Mouse (Mus musculus) thymus, postnatal 0 days (tissue): ENCODE results near the gene Ccdc83. TPM values are rescaled to one million over a fixed set of nuclear protein-coding genes. Genes with fewer than 3 reads are reported as not detected.
A peak's percentile ranks its signal among the peaks of the same experiment; 100 is the strongest.

Source experiments
- DNase-seq: peaks from one replicate; pipeline ENCODE4 v3.0.0-alpha.2; 2015; ENCODE audit warnings: low spot score
- polyA plus RNA-seq: library from polyadenylated mRNA; unstranded; fragments of >200 nt; fragmentation: Nextera tagmentation; extraction: Ambion mirVana; gene quantifications from 2 replicates; pipeline ENCODE4 v1.2.1, GENCODE M21; 2015

Gene Ccdc83
- not detected in 2 replicates for polyA plus RNA-seq

DNA sequence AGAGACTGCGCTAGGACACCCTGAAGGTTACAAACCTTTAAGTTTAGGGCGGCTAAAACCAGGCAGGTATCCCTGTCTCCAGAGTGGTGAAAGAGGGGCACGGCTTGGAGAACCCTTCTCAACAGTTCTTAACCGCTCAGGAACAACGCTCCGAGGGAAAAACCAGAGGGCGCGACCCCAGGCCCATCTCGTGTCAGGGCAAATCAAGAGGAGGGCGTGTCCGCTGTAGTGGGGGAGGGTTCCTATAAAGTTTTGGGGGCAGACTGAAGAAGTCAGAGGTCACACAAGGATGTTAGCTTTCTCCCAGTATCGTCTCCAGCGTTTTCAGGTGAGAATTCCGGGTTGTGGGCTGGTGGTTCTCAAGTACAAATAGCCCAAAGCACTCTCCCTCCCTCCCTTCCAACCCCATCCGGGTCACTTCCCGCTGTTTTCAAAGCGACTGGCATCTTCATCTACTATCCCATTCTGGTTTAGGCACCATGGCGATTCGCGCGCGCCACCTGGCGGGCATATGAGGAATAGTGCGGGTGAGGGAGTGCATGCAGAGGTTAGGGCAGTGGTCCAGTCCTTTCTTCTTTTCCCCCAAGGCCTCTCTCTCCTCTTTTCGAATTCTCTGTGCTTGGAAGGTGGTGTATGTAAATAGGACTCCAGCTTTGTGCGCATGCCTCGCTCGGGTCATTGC lies at the start of gene Ccdc83:
Gene Ccdc83, minus strand, starts transcription at position 489 of the 682 bp plus-strand sequence.
- peak; percentile 71 for DNase-seq

DNA sequence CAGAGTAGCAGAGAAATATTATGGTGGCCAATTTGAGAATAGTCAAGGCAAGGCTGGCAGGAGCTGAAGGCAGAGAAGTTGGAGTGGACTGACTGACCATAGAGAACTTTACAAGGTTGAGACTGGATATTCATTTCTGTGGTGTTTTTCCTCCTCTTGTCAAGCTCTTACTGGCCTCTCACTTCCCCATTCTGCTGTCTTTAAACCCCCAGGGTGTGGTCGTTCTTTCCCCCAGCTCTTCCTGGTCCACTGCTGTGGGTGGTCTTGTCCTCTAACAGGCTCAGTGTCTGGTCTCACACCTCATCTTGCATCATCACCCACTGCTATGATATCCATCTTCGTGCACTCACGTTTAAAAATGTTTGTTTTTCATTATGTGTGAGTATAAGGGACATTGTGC lies 47.8 kb upstream of the Ccdc83 start:
- no peak for DNase-seq

DNA sequence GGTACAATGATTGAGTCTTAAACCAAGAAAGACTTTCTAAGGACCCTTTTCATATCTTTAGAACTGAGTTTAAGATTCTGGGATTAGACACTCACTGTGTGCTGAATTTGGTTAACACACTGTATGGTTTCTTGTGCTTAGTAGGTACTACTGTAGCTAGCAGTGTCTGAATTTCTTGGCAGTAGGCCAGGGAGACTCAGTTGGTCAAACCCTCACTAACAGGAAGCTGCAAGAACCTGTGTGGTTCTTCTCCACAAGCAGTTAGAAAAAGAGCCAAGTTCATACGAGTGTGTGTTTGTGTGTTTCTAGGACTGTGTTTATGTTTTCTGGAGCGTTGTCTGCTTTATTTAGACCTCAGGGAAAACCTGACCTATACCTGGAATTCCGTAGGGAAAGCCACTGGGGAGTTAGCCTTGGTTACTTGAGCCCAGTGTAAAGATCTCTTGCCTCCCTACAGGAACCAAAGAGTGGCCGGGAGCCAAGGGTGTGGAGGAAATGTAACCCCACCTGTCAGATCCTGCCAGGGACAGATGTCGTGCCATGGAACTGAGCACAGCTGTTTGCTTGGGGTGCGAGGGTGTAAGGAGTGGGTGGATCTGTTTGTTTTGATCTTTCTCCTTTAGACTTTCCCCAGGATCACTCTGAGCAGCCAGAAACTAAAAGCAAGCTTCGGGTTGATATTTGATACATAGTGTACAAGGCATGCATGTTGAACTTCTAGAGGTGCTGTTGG lies 46.7 kb upstream of the Ccdc83 start:
- DNase-seq, result no peak

DNA sequence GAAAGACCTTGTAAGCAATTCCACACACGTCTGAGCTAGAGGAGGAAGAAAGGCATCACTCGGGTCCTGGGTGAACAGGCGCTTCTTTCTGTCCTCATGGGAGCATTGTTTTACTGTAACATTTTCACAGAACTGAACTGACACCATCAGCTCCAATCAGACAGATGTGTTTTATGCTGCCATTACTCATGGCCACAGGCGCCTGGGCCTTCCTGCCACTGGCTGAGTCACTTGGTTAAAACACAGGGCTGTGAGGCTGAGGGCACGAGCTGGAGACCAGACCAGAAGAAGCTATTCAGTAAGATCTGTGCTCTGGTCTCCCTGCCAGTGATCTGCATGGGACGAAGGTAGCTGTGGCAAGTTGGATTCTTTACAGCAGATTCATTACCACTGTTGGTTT lies 42.4 kb upstream of the Ccdc83 start:
- no peak for DNase-seq

DNA sequence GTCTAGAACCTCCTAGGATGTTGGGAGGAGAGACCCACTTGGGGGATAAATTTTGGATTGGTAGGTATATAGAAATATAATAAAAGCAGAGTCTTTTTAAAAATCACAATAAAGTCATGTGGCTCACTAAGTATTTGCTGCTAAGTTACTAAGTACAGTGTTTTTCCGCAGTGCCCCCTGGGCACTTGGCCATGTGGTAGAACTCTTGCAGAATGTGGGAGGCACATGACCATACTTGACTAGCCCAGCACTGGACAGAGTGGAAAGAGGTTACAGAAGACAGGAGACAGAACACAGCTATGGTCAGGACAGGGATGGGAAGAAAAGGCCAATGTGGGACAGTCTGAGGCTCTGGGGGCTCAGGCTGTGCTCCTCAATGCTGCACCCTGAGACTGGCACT lies 41.4 kb upstream of the Ccdc83 start:
- DNase-seq, result no peak

DNA sequence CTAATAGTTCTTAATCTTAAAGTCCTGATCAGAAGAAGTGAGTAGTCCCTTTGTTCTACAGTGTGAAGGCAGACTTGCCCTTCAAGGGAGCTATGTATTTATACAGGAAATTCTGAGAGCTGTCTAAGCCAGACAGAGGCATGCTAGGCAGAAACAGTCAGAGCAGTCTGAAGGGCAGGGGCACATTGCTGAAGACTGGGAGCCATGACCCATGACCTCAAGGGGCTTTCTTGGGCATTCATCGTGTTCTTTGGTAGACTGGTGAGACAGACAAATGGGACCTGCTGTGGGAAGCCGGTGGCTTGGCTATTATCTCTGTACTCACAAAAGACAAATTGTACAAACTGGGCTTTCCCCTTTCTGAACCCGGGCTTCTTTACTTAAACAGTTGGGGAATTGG lies 40.5 kb upstream of the Ccdc83 start:
- no peak for DNase-seq

DNA sequence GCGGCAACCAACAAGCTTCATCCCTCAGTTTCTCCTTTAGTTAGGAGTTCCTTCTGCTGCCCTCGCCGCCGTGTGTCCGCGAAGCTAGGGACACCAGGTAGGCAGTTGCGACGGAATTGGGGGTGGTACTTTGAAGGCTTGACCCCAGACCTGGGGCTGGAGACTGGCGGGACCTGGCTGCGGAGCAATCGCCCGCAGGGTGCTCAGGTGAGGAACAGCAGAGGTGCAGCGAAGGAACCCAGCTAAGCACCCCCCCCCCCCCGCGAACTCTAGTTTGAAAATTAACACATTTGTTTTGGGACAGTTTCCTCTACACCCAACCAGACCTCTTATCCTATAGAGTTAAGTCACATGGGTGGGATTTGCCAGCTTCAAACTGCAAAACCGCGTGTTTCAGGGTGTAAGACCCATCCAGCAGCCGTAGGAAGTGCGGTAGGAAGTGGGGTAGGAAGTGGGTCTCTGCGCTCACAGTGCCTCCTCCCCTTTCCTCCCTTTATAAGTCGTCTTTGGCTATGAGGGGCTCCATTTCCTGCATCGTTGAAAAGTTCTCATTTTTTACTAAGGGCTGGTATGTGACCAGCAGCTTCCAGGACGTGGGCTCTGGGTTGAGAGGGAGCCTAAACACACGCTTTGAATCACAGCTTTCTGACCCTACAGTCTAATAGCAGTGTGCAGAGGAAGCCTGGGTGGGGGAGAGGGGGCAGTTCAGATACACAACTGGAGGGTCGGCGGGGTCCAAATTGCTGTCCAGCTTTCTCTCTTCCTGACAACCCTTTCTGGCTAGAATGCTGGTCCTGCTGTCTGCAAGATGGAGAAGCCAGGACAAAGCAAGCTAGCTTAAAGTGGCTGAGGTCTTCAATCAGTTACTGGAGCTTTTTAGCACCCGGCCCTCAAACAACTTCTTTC lies 37.3 kb upstream of the Ccdc83 start:
- peak; percentile 75 for DNase-seq

DNA sequence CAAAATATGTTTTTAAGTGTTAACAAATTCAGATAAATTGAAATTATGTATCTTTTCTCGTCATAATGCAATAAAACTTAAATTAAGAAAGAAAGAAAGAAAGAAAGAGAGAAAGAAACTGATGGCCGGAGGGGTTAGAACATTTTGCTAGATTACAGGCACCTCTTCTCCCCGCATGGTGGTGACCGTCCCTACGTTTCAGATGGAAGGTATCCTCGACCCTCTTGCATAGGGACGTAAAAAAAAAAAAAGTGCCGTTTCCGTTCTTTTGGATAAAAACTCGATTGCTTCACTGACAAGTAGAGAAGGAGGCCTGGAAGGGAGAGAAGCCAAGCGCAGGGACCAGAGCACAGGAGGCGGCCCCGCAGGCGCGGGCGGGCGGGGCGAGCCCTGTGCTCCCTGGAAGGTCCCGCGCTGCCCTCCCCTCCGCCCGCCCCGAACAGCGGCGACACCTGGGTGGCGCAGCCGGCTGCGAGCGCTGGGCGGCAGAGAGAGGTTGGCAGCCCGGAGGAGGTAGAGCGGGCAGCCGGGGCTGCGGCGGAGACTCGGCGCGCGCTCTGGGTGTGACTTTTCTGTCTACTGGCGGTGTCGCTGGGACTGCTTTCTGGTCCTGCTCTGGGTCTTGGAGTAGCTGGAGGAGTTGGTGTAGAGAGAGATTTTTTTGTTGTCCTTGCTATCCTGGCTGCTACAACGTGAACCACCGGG lies 36.5 kb upstream of the Ccdc83 start, which contains the start of gene Sytl2:
Gene Sytl2, plus strand, starts transcription at position 311 of the 705 bp plus-strand sequence.
- peak; percentile 74 for DNase-seq

DNA sequence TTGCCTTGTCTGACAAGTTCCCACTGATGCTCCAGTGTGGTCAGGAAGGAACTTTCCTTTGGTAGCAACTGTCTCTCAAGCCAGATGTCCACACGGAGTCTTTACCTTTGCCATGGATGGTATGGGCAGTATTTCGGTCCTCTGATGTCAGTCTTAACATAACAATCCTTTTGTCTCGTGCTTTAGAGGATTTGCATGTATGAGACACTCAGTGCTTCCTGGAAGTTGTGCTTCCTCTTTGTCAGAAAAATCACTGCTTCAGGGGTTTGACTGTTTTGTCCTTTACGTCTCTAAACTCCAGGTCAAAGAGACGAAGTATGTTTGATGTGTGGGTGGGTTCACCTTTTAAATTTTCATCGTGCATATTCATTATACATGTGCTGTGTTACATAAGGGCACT lies 26.3 kb upstream of the Ccdc83 start:
- no peak for DNase-seq

DNA sequence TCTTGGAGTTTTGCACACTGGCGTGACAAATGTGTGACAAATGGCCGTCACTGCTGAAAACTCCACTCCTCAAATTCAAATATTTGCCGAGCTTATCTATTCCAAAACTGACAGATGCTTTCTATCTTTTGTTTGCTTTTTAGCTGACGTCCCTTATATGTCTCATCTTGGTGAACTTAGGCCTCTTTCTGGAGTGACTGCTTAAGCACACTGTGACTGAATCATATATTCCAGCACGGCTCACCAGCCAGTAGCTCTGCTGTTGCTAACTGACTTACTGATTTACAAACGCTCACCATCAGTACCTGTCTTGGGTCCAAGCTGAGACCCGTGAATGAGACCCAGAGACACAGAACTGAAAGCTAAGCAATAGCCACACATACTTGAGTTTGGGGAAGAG lies 19.2 kb upstream of the Ccdc83 start:
- DNase-seq, result no peak

DNA sequence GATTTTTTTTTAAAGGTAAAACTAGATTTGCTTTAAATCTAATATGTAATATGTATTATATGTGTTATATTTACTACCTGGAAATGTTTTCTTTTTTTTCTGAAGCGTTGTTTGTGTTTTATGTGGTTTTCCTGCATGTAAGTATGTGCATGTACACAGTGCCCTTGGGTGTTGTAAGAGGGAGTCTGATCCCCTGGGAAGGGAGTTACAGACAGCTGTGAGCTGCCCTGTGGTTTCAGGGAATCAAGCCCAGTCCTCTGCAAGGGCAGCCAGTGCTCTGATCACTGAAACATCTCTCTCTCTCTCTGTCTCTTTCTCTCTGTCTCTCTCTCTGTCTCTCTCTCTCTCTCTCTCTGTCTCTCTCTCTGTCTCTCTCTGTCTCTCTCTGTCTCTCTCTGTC lies 17.2 kb upstream of the Ccdc83 start:
- no peak for DNase-seq

DNA sequence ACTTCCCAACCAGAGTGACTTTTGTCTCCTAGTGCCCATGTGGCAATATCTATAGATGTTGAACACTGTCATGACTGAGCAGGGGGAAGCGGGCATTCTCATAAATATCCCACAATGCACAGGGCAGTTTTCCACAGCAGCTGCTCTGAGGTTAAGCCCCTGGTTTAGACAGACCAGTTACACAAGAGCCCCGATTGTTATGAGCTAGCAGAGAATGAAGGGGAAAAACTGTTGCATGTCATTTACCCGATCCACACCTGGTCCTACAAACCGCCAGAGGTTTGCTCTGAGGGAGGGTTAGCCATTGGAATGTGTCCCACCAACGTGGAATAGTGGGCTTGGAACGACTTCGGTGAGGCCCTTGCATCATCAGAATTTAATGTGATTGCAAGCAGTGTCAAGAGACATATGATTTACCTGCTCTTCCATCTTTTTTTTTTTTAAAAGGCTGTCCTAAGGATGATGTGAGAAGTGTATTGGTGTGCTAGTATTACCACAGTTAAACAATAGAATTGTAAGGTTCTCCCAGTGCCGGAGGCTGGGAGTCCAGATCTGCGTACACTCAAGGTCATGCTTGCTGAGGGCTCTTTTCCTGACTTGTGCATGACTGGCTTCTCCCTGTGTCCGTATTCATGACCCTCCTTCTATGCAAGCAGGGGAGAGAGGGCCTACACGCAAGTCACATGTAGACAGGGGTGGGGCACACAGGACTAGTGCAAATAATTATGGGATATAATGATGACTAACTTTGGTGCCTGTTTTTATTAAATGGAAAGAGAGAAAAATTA lies 16.4 kb upstream of the Ccdc83 start:
- DNase-seq, result no peak

DNA sequence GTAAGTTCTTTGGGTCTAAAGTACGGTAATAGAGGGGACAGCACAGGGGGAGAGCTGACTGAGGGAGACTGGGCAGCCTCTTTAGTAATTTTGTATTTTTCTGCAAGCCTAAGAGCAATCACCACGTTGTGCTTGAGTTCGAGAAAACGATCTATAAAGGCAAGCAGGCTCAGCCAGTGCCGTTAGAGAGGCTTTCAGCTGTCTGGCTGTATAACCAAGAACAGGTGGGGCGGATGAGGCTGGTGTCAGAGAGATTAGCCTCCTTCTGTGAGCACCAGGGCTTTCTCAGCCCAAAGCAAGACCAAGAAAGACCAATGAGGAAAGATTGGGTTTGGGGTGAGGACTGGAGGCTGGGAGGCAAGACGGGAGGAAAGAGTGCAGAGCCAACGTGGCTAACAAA lies 15.3 kb upstream of the Ccdc83 start:
- DNase-seq, result no peak

DNA sequence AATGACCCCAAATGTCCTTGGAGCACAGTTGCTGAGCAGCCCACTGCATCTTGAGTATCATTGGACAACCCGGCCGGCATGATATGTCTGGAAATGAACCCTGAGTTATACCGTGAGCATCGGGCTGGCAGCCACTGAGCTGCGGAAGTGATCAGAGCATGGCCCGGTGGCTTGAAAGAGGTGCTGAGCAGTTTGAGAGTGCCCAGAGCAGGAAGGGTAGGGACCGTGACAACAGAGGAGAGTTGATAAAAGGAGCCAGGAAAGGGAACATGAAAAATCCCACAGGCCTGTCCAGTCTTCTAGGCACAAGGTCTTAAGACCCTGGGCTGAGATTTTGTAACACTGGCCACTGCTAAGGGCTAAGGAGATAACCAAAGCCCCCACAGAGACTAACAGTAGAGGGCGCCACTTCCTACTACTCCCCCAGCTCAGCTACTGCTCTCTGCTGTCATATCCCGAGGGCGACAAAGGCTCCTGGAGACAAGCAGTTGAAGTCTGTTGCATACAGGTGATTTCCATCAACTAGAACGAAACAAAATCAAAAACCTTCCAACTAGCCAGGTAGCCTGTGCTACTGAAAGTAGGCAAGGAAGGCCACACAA lies 14.8 kb upstream of the Ccdc83 start:
- peak; percentile 73 for DNase-seq

DNA sequence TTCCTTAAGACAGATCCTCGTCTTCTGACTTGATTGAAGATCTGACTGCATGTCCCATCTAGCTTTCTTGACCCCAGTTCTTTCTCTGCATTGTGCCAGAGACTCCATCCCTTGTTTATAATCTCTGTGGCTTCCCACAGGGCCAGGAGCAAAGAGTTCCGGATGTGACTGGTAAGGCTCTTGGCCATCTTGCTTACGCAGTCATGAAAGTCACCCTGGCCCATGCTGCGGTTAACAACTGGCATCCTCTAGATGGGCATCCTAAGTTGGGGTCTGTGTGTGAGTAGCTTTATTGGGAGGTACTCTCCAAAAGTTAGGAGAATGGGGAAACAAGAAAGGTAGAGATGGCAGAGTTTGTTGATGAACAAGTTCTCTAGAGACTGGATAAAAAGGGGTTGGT lies 13.6 kb upstream of the Ccdc83 start:
- DNase-seq, result no peak

DNA sequence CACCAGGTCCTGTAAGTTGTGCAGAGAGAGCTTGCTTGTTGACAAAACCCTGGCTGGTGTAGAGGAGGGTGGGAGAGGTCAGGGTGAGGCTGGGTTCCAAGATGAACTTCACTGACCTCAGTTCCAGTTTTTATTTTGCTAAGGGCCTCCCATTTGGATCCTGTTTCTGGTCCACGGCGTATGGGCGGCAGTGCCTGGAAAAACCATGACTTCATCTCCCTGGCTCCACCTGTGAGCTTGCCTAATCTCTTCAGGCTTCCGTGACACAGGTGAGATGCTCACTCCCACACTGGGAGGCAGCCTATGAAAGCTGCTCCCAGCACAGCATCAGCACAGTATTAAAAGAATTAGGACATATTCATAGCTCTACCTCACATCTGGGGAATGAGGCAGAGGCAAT lies 12.2 kb upstream of the Ccdc83 start:
- DNase-seq, result no peak

DNA sequence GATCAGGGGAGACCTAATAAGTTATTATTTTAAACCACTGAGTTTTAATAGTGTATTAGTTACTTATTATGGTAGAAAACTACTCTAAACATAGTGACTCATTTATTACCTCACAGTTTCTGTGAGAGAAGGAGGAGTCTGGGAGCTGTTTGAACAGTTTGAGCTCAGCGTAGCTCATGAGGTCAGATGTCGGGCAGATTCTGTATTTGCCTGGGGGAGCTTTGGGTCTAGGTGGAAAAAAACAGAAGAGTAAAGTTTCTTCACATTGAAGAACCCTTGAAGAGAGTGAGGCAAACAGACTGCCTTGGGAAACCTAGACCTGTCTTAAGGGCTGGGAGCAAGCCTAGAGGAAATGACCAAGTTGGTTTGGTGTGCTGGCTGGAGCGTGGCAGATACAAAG lies 11.7 kb upstream of the Ccdc83 start:
- DNase-seq, result no peak

DNA sequence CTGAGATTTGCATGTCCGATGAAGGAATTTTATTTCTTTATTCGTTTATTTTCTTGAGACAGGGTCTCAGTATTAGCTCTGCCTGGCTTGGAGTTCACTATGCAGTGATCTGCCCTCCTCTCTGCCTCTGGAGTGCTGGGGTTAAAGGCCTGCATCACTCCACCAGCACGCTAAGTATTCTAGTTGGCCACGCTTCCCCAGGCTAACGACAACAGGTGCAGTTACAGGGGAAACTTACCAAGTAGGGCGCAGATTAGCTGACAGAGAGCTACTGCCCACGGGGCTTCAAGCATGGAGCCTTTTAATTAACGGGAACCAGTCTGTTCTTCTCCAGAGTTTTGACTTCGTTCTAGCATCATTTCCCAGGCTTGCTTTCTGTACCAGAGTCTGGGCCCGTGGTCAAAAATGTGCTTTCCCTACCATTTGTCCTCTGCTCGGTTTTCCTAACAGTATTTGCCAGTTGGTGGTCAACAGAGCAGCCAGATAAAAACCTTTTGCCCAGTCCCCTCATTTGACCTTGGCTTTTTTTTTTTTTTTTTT lies 9.1 kb upstream of the Ccdc83 start:
- no peak for DNase-seq

DNA sequence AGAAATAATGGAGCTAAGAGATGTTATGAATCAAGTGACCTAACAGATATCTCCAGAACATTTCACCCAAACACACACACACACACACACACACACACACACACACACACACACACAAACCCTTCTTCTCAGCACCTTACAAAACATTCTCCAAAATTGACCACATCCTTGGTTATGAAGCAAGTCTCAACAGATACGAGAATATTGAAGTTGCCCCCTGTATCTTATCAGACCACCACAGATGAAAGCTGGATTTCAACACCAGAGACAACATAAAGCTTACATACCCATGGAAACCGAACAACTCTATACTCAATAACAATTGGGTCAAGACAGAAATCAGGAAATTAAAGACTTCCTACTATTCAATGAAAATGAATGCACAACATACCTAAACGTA lies 4.6 kb upstream of the Ccdc83 start:
- no peak for DNase-seq
